Mouse (Mus musculus) testis, adult 2 months (tissue): ENCODE measurements around the gene Crlf1.

Source experiments
- CTCF ChIP-seq: fragments of 200-500 bp; IDR thresholded peaks from 2 replicates; pipeline ENCODE4 v1.5.1; 2012; ENCODE audit warnings: low read depth, mild to moderate bottlenecking, inconsistent platforms, low read length, moderate library complexity; ENCODE audit not compliant: control insufficient read depth, insufficient read depth, insufficient replicate concordance
- POLR2A ChIP-seq: fragments of 200-500 bp; IDR thresholded peaks from 2 replicates; pipeline ENCODE4 v1.6.1; 2012; ENCODE audit warnings: low read depth, mild to moderate bottlenecking, inconsistent platforms, low read length, moderate library complexity; ENCODE audit not compliant: control insufficient read depth

GRCm38 (mm10) chr8:70486191-70486681 lies 6.7 kb upstream of the Crlf1 start:
- TF ChIP-seq POLR2A (no peak), CTCF (no peak)
